Mouse (Mus musculus) CH12.LX (cell line): Measurements from ENCODE around the gene Dbi. TPM values are rescaled to one million over a fixed set of nuclear protein-coding genes. Genes with fewer than 3 reads are reported as not detected.

Experiments
- DNase-seq: peaks from one replicate; pipeline ENCODE4 v3.0.0-alpha.2; 2013; ENCODE audit errors: extremely low read depth
- H3K27ac ChIP-seq: 2 replicates; pipeline ENCODE4 v1.5.1; 2012; ENCODE audit warnings: low read depth, mild to moderate bottlenecking, control low read depth, moderate library complexity; ENCODE audit not compliant: insufficient read depth
- H3K27me3 ChIP-seq: replicated peaks from 2 replicates; pipeline ENCODE3; 2012; ENCODE audit warnings: inconsistent platforms
- H3K36me3 ChIP-seq, 2 experiments: replicated peaks in 1 of 2; 2 replicates each; pipeline versions ENCODE3 to v1.6.1; 2012; ENCODE audit warnings: inconsistent platforms in 1 of 2, low read length in 1 of 2, mild to moderate bottlenecking in 1 of 2, mixed read lengths in 1 of 2, moderate library complexity in 1 of 2; ENCODE audit not compliant: control insufficient read depth in 1 of 2, insufficient read depth in 1 of 2
- H3K4me1 ChIP-seq, 2 experiments: 2 replicates each; pipeline ENCODE4 v1.6.1; 2012; ENCODE audit warnings: inconsistent platforms in 1 of 2, moderate library complexity in 1 of 2; ENCODE audit not compliant: insufficient read depth in 2 of 2, control insufficient read depth in 1 of 2
- H3K4me2 ChIP-seq: 2 replicates; pipeline ENCODE4 v1.6.1; 2012; ENCODE audit warnings: low read depth, mild to moderate bottlenecking, control low read depth; ENCODE audit not compliant: poor library complexity, insufficient read depth, severe bottlenecking
- H3K4me3 ChIP-seq, 3 experiments: fragments of 150-350 bp in 1 of 3; sonication (generic) in 1 of 3; replicated peaks in 1 of 3; 2 replicates each; pipeline versions ENCODE3 to v1.5.1; 2011 to 2012; ENCODE audit warnings: low read depth in 2 of 3, low read length in 2 of 3, mild to moderate bottlenecking in 2 of 3, moderate library complexity in 2 of 3, control low read depth in 1 of 3, improper control_type of control experiment in 1 of 3, inconsistent platforms in 1 of 3, mixed read lengths in 1 of 3; ENCODE audit not compliant: poor library complexity in 1 of 3
- H3K79me2 ChIP-seq: replicated peaks from 2 replicates; pipeline ENCODE4 v1.6.1; 2012; ENCODE audit warnings: mild to moderate bottlenecking, moderate library complexity; ENCODE audit not compliant: control insufficient read depth, poor library complexity, insufficient read depth, severe bottlenecking; ENCODE audit errors: extremely low read depth
- H3K9ac ChIP-seq: 2 replicates; pipeline ENCODE4 v1.6.1; 2012; ENCODE audit warnings: low read depth, mild to moderate bottlenecking, control low read depth, moderate library complexity; ENCODE audit not compliant: insufficient read depth
- H3K9me3 ChIP-seq: replicated peaks from 2 replicates; pipeline ENCODE3; 2012; ENCODE audit warnings: low read length, inconsistent platforms, mixed read lengths
- CHD2 ChIP-seq: IDR thresholded peaks from 2 replicates; pipeline ENCODE4 v1.6.1; 2011; ENCODE audit warnings: low read length, improper control_type of control experiment
- CTCF ChIP-seq, 2 experiments: IDR thresholded peaks in 1 of 2; conservative IDR thresholded peaks in 1 of 2; 2 replicates each; pipeline ENCODE4 v1.5.1; 2011 to 2012; ENCODE audit warnings: low read depth in 2 of 2, low read length in 2 of 2, improper control_type of control experiment in 1 of 2, inconsistent platforms in 1 of 2, mild to moderate bottlenecking in 1 of 2, moderate library complexity in 1 of 2
- EP300 ChIP-seq: IDR thresholded peaks from 2 replicates; pipeline ENCODE4 v1.6.1; 2011; ENCODE audit warnings: low read length, improper control_type of control experiment
- ETS1 ChIP-seq: conservative IDR thresholded peaks from 2 replicates; pipeline ENCODE4 v1.6.1; 2012; ENCODE audit warnings: low read depth, mild to moderate bottlenecking, inconsistent platforms, low read length, improper control_type of control experiment, moderate library complexity
- HCFC1 ChIP-seq: IDR thresholded peaks from 2 replicates; pipeline ENCODE4 v1.6.1; 2012; ENCODE audit warnings: low read depth, mild to moderate bottlenecking, inconsistent platforms, low read length, improper control_type of control experiment
- IRF4 ChIP-seq: IDR thresholded peaks from 2 replicates; pipeline ENCODE4 v1.6.1; 2014; ENCODE audit warnings: low read depth, mild to moderate bottlenecking, inconsistent platforms, low read length, improper control_type of control experiment
- JUND ChIP-seq: conservative IDR thresholded peaks from 2 replicates; pipeline ENCODE4 v1.6.1; 2011; ENCODE audit warnings: low read depth, low read length, improper control_type of control experiment
- MAFK ChIP-seq: IDR thresholded peaks from 2 replicates; pipeline ENCODE4 v1.6.1; 2011; ENCODE audit warnings: low read length, improper control_type of control experiment; ENCODE audit not compliant: insufficient replicate concordance
- MAX ChIP-seq: IDR thresholded peaks from 2 replicates; pipeline ENCODE4 v1.6.1; 2011; ENCODE audit warnings: low read length, improper control_type of control experiment
- MEF2A ChIP-seq: IDR thresholded peaks from 2 replicates; pipeline ENCODE4 v1.6.1; 2014; ENCODE audit warnings: low read depth, mild to moderate bottlenecking, inconsistent platforms, low read length, improper control_type of control experiment, borderline replicate concordance
- MXI1 ChIP-seq: IDR thresholded peaks from 2 replicates; pipeline ENCODE4 v1.6.1; 2011; ENCODE audit warnings: mild to moderate bottlenecking, low read depth, low read length, improper control_type of control experiment
- MYC ChIP-seq: IDR thresholded peaks from 2 replicates; pipeline ENCODE4 v1.6.1; 2011; ENCODE audit warnings: low read depth, mild to moderate bottlenecking, improper control_type of control experiment, low read length
- NELFE ChIP-seq: IDR thresholded peaks from 2 replicates; pipeline ENCODE4 v1.6.1; 2011; ENCODE audit warnings: low read depth, low read length, improper control_type of control experiment
- POLR2A ChIP-seq: IDR thresholded peaks from 2 replicates; pipeline ENCODE4 v1.6.1; 2011; ENCODE audit warnings: low read depth, mild to moderate bottlenecking, improper control_type of control experiment, low read length
- RAD21 ChIP-seq: IDR thresholded peaks from 2 replicates; pipeline ENCODE4 v1.6.1; 2011; ENCODE audit warnings: low read depth, mild to moderate bottlenecking, low read length, improper control_type of control experiment, moderate library complexity
- SIN3A ChIP-seq: IDR thresholded peaks from 2 replicates; pipeline ENCODE4 v1.6.1; 2012; ENCODE audit warnings: low read length, improper control_type of control experiment, inconsistent platforms
- SMC3 ChIP-seq: IDR thresholded peaks from 2 replicates; pipeline ENCODE4 v1.6.1; 2011; ENCODE audit warnings: low read depth, low read length, improper control_type of control experiment
- TCF12 ChIP-seq: IDR thresholded peaks from 2 replicates; pipeline ENCODE4 v1.6.1; 2014; ENCODE audit warnings: low read depth, mild to moderate bottlenecking, inconsistent platforms, low read length, improper control_type of control experiment
- UBTF ChIP-seq: IDR thresholded peaks from 2 replicates; pipeline ENCODE4 v1.6.1; 2012; ENCODE audit warnings: low read depth, mild to moderate bottlenecking, inconsistent platforms, low read length, improper control_type of control experiment, moderate library complexity
- ZC3H11A ChIP-seq: IDR thresholded peaks from 2 replicates; pipeline ENCODE4 v1.6.1; 2012; ENCODE audit warnings: low read depth, mild to moderate bottlenecking, inconsistent platforms, low read length, improper control_type of control experiment
- ZMIZ1 ChIP-seq: IDR thresholded peaks from 2 replicates; pipeline ENCODE4 v1.6.1; 2012; ENCODE audit warnings: low read depth, mild to moderate bottlenecking, inconsistent platforms, low read length, improper control_type of control experiment
- dilution Hi-C: fragments of 300-500 bp; cut with MboI; formaldehyde crosslinking; loops from 2 replicates; pipeline ENCODE4 v1.14.3; 2020; ENCODE audit warnings: low sequenced_read_pairs; ENCODE audit not compliant: extremely low pct_unique_long_range_greater_than_20kb, extremely low pct_ligation_motif_present
- in situ Hi-C: fragments of 300-500 bp; cut with MboI; formaldehyde crosslinking; loops from 3 replicates; pipeline ENCODE4 v1.14.3; 2019; ENCODE audit warnings: low sequenced_read_pairs, low pct_ligation_motif_present, low pct_unique_long_range_greater_than_20kb, mixed read lengths
- polyA plus RNA-seq: library from polyadenylated mRNA; unstranded; fragments of >175 nt; gene quantifications from 2 replicates; pipeline ENCODE4 v1.2.1, GENCODE M21; 2012; ENCODE audit warnings: low read depth; ENCODE audit not compliant: insufficient read length
- total RNA-seq, 2 experiments: library from RNA; depleted of rRNA; stranded (reverse); fragments of 300-350 nt in 1 of 2; fragments of >200 nt in 1 of 2; gene quantifications; 2 replicates each; pipeline ENCODE4 v1.2.3; 2012 to 2014

Dbi gene
- total and polyA plus RNA-seq, 3 experiments: 346 to 499 (median 357) TPM

GRCm38 (mm10) chr1:120083921-120084517 lies 36.9 kb downstream of the Dbi start:
- Histone ChIP-seq H3K9ac (no peak overlapping the region), H3K4me3 (no peak overlapping the region), H3K9me3 (no peaks in the 10 kb centered on the region), H3K4me2 (no peak overlapping the region), H3K27ac (no peak overlapping the region), H3K36me3 (no peaks in the 10 kb centered on the region), H3K4me1 (peaks cover 10 to 23% of the 10 kb centered on the region in 2 experiments), H3K79me2 (no peaks in the 10 kb centered on the region), H3K27me3 (peaks cover 1% of the 10 kb centered on the region)
- dilution Hi-C loops: no loop called here
- DNase-seq: no peak
- TF ChIP-seq MAX (no peak), JUND (no peak), TCF12 (no peak), IRF4 (no peak), MAFK (no peak), EP300 (no peak), ETS1 (no peak), CTCF (conservative IDR thresholded peaks at IDR 0.05 in 1 of 2, IDR thresholded peaks at IDR 0.05 in 1 of 2; ENCODE audit: low read depth in 2 of 2, low read length in 2 of 2) (no peak), MXI1 (no peak), UBTF (no peak), POLR2A (no peak), CHD2 (no peak), ZMIZ1 (no peak), MEF2A (no peak), MYC (no peak), ZC3H11A (no peak), RAD21 (no peak), NELFE (no peak), SMC3 (no peak)
- in situ Hi-C loops: no loop called here

GRCm38 (mm10) chr1:120082957-120083585 lies 37.8 kb downstream of the Dbi start:
- no peak for DNase-seq
- dilution Hi-C loops: no loop called here

More at GRCm38 (mm10) chr1:120082957-120083585, 37.8 kb downstream of the Dbi start:
- Histone ChIP-seq H3K27ac (no peak overlapping the region), H3K4me3 (no peak overlapping the region), H3K4me1 (peaks cover 10 to 23% of the 10 kb centered on the region in 2 experiments), H3K9ac (no peak overlapping the region), H3K27me3 (peaks cover 1% of the 10 kb centered on the region), H3K36me3 (no peaks in the 10 kb centered on the region), H3K4me2 (no peak overlapping the region), H3K9me3 (no peaks in the 10 kb centered on the region), H3K79me2 (no peaks in the 10 kb centered on the region)
- in situ Hi-C loops: no loop called here
- TF ChIP-seq SIN3A (no peak), HCFC1 (no peak), RAD21 (no peak)
- TF ChIP-seq, all 38 proteins: peak for 0
